Mouse (Mus musculus): Measurements from ENCODE around the gene Slc22a13. TPM values are rescaled to one million over a fixed set of nuclear protein-coding genes. Genes with fewer than 3 reads are reported as not detected.
"Not testable (repeated sequence)": the region's sequence is repeated elsewhere in the genome, so short reads cannot be mapped to it uniquely, and the experiment has no call there.

Slc22a13 gene
- polyA plus RNA-seq, 1 experiment from 2014 or later, result 0.11 TPM

DNA sequence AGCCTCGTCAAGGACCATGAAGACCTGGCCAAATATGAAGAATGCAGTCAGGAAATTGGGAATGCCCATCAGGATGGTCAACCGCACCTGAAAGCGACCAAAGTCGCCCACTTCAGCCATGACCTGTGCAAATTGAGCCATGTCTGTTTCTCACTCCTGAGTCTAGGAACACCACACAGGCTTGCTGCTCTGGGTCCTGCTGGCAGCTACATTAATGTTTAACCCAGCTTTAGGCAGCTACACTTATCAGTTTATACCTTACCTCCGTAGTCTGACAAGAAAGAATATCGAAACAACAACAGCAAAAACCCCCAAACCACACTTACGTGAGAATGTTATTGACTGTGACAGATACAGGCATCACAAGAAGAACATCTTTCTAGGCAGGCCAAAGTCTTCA, 22.7 kb upstream of the Slc22a13 start:
- no peaks in the 10 kb centered on the region for H3K36me3 ChIP-seq
- no peaks in the 10 kb centered on the region for H3K9me3 ChIP-seq
- H3K27ac ChIP-seq (replicated peaks), result no peak overlapping the region
- H3K27me3 ChIP-seq, result no peaks in the 10 kb centered on the region
- H3K4me2 ChIP-seq (replicated peaks), result no peak overlapping the region
- WGBS, result 99% methylated on average over 7 of the region's 7 CpGs
- no peak overlapping the region for H3K9ac ChIP-seq (replicated peaks)
- no peak for ATAC-seq (replicated peaks)
- no peak overlapping the region for H3K4me3 ChIP-seq
- H3K4me1 ChIP-seq, result no peaks in the 10 kb centered on the region

DNA sequence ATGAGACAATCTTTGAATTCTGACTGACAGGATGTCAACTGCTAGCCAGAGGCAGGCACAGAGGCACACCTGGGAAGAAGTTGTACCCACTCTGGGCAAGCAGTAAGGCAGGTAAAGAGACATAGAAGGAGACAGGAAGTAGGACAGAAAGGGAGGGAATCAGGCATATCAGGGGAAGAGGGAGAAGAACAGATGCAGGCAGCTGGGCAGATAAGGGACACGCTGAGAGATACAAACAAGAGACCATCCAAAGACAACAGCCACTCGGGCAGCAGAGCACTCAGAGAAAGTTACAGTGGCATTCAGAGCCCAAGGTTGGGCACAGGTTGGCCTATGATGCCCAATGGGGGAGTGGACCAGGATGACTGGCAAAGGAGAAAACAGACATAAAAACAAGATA, 21.9 kb upstream of the Slc22a13 start:
- Histone ChIP-seq H3K4me1 (no peaks in the 10 kb centered on the region), H3K4me2 (replicated peaks) (no peak overlapping the region), H3K4me3 (no peak overlapping the region), H3K9me3 (no peaks in the 10 kb centered on the region), H3K27ac (replicated peaks) (no peak overlapping the region), H3K36me3 (peaks cover under 1% of the 10 kb centered on the region; the same call in 1 of the 2 replicates), H3K27me3 (no peaks in the 10 kb centered on the region), H3K9ac (replicated peaks) (no peak overlapping the region)
- no peak for ATAC-seq (replicated peaks)
- WGBS, result 96% methylated on average over 2 of the region's 2 CpGs

DNA sequence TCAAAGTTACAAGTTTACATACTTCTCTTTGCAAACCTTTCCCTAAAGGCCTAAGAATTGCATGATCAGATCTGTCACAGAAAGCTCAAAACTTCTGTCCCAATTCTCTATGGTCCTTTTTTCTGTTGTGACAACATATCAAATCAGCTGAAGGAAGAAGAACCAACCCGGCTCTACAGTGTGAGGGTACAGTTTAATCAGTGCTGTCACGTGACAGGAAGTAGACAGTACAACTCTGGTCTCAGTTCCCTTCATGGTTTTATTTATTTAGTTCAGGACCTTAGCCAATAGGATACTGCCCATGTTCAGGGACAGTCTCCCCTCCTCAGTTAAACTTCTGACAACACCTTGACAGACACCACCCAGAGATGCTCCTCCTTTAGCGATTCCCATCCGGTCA, 11.4 kb upstream of the Slc22a13 start:
- peaks cover 7% of the 10 kb centered on the region for H3K36me3 ChIP-seq
- H3K9me3 ChIP-seq, result no peaks in the 10 kb centered on the region
- 96% methylated on average over 4 of the region's 4 CpGs for WGBS
- no peaks in the 10 kb centered on the region for H3K4me1 ChIP-seq
- H3K4me2 ChIP-seq (replicated peaks), result no peak overlapping the region
- no peak overlapping the region for H3K9ac ChIP-seq (replicated peaks)
- no peak for ATAC-seq (replicated peaks)
- H3K4me3 ChIP-seq, result no peak overlapping the region
- no peaks in the 10 kb centered on the region for H3K27me3 ChIP-seq
- no peak overlapping the region for H3K27ac ChIP-seq (replicated peaks)

DNA sequence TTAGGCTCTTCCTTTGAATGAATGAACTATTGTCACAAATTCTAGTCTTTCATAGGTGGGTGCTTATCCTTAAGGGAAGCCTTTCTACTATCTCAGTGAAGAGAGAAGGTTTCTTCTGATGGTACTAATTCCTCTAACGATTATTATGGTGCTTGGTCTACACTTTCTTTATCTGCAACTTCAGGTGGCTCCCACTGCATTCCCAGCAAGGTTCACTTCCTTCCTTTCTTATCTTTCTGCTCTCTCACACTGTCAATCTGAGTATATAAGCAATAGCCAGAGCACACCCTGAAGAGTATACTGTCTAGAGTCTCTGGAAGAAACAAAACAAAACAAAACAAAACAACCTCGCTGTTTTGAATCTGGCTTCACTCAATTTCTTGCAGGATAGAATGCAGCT, 10.8 kb upstream of the Slc22a13 start:
- H3K4me3 ChIP-seq, result no peak overlapping the region
- H3K9ac ChIP-seq (replicated peaks), result no peak overlapping the region
- H3K36me3 ChIP-seq, result peaks cover 4% of the 10 kb centered on the region
- no peaks in the 10 kb centered on the region for H3K27me3 ChIP-seq
- H3K9me3 ChIP-seq, result no peaks in the 10 kb centered on the region
- no peak for ATAC-seq (replicated peaks)
- no peak overlapping the region for H3K27ac ChIP-seq (replicated peaks)
- H3K4me1 ChIP-seq, result no peaks in the 10 kb centered on the region
- no peak overlapping the region for H3K4me2 ChIP-seq (replicated peaks)
- 85% methylated on average over 2 of the region's 2 CpGs for WGBS

DNA sequence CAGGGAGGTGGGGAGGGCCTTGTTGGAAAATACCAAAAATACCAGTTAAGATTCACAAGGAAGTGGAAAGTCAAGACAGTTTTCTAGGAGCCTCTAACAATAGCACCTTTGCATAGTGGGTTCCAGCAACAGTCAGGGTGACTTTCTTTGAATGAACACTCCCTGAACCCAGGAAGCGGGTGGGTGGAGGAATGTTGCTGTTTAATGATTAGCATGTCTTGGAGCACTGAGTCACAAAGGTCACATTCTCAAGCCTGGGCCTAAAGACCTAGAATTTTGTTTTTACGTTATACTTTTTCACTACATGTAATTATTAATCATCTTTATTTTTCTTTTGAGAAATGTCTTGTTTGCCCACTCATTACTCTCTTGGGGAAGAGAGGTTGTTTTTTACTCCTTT, 6.4 kb upstream of the Slc22a13 start:
- WGBS, result 94% methylated on average over 2 of the region's 2 CpGs

DNA sequence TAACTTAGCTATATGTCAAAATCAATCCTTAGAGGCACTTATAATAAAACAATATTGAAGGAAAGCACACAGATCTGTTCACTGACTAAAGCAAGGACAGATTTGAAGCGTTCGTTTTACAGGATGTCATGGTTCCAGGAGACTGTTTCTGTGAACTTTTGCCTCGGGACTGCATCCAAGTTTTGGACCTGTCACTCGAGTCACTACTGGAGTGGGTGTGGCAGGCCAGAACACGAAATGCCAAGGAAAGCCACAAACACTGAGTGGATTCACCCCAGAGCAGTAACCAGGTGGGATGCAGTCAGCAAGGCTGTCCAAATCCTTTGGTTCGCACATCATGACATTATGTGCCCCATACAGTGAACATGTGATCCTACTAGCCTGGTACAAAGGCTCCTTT, 5.7 kb upstream of the Slc22a13 start:
- Histone ChIP-seq H3K4me1 (no peaks in the 10 kb centered on the region), H3K9ac (replicated peaks) (no peak overlapping the region), H3K4me3 (no peak overlapping the region), H3K27me3 (no peaks in the 10 kb centered on the region), H3K4me2 (replicated peaks) (no peak overlapping the region), H3K27ac (replicated peaks) (no peak overlapping the region), H3K9me3 (no peaks in the 10 kb centered on the region), H3K36me3 (no peaks in the 10 kb centered on the region)
- ATAC-seq (replicated peaks), result no peak
- WGBS, result 91% methylated on average over 6 of the region's 6 CpGs

More for the DNA sequence above, 6.4 kb upstream of the Slc22a13 start:
- H3K36me3 ChIP-seq; H3K9ac ChIP-seq (replicated peaks); H3K9me3 ChIP-seq; H3K4me1 ChIP-seq; H3K4me3 ChIP-seq; H3K27me3 ChIP-seq; H3K27ac ChIP-seq (replicated peaks); ATAC-seq (replicated peaks); H3K4me2 ChIP-seq (replicated peaks): not testable (repeated sequence)

DNA sequence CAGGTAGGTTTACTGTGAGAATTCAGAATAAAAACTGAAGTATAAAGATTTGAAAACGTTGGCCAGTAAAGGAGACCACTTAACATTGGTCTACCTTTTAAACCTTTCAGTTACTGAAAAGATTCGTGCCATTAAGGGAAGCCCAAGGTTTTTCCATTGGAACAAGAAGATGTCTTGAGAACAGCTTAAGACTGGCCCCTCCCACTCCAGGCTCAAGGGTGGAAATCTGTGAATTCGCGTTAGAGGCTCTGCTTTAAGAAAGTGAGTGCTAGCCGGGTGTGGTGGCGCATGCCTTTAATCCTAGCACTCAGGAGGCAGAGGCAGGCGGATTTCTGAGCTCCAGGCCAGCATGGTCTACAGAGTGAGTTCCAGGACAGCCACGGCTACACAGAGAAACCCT, 4.1 kb upstream of the Slc22a13 start:
- no peak overlapping the region for H3K9ac ChIP-seq (replicated peaks)
- no peaks in the 10 kb centered on the region for H3K27me3 ChIP-seq
- H3K4me2 ChIP-seq (replicated peaks), result no peak overlapping the region
- H3K4me3 ChIP-seq, result no peak overlapping the region
- H3K4me1 ChIP-seq, result no peaks in the 10 kb centered on the region
- H3K9me3 ChIP-seq, result no peaks in the 10 kb centered on the region
- WGBS, result 82% methylated on average over 8 of the region's 8 CpGs
- no peak for ATAC-seq (replicated peaks)
- H3K27ac ChIP-seq (replicated peaks), result no peak overlapping the region
- H3K36me3 ChIP-seq, result no peaks in the 10 kb centered on the region

DNA sequence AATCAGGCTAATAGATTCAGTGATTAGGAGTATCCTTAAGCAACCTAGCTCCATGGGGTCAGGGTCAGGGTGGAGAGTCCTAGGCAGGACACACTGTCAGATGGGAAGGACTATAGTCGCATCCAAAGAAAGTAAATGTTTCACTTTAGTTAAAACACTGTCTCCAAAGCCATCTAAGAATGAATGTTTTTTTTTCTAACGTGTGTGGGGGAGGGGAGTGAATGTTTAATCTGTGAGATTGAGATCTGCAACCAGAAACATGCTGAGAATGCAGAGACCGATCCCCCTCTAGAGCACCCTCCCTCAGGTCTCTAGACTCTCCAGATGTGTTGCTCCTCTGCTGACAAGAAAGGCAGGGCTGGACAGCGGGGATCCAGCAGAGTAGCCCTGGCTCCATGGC, 1.8 kb downstream of the Slc22a13 start:
- Histone ChIP-seq H3K27ac (replicated peaks) (no peak overlapping the region), H3K27me3 (no peaks in the 10 kb centered on the region), H3K36me3 (no peaks in the 10 kb centered on the region), H3K9ac (replicated peaks) (no peak overlapping the region), H3K4me1 (no peaks in the 10 kb centered on the region), H3K9me3 (0 out of 2 replicates have a peak, but pooled peaks cover 4% of the 10 kb centered on the region), H3K4me2 (replicated peaks) (no peak overlapping the region), H3K4me3 (no peak overlapping the region)
- ATAC-seq (replicated peaks), result no peak
- WGBS, result 87% methylated on average over 4 of the region's 4 CpGs

DNA sequence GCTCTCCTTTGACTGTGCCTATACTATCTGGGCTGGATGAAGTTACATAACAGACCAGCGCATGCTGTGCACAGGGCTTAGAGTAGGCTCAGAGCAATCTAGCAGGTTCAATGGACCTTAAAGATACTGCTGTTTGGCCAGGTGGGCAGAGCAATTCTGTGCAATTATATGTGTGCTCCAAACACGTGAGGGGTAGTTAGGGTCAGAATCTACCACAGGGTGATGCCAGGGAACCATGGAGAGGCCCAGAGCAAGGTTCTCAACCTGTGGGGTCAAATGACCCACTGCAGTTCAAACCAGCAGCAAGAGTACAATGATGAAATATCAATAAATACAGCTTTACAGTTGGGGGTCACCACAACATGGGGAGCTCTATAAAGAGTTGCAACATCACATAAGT, 2.2 kb downstream of the Slc22a13 start:
- no peak for ATAC-seq (replicated peaks)
- 86% methylated on average over 2 of the region's 2 CpGs for WGBS
- no peak overlapping the region for H3K9ac ChIP-seq (replicated peaks)
- H3K9me3 ChIP-seq, result 0 out of 2 replicates have a peak, but pooled peaks cover 4% of the 10 kb centered on the region
- no peaks in the 10 kb centered on the region for H3K4me1 ChIP-seq
- no peak overlapping the region for H3K27ac ChIP-seq (replicated peaks)
- H3K27me3 ChIP-seq, result no peaks in the 10 kb centered on the region
- no peak overlapping the region for H3K4me2 ChIP-seq (replicated peaks)
- H3K36me3 ChIP-seq, result no peaks in the 10 kb centered on the region
- H3K4me3 ChIP-seq, result no peak overlapping the region

DNA sequence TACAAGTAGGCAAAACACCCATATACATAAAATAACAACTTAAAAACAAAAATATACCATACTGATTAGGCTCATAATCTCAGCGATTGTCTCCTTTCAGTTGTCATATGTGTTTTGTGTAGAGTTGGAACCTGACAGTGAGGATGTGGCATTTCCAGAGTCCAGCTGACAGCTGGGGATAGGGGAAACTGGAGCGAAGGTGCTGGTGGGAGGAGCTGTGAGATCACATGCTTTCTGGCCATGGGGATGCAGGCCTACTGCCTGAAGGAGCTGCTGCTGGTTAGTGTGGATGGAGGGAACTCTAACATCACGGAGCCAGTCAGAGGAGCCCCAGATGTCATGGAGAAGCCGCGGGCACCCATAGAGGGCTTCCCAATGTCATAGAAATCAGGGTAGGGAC, 3.1 kb downstream of the Slc22a13 start:
- no peak overlapping the region for H3K4me2 ChIP-seq (replicated peaks)
- H3K4me3 ChIP-seq, result no peak overlapping the region
- H3K9ac ChIP-seq (replicated peaks), result no peak overlapping the region
- H3K27ac ChIP-seq (replicated peaks), result no peak overlapping the region
- no peaks in the 10 kb centered on the region for H3K4me1 ChIP-seq
- WGBS, result 92% methylated on average over 5 of the region's 5 CpGs
- ATAC-seq (replicated peaks), result no peak
- no peaks in the 10 kb centered on the region for H3K36me3 ChIP-seq
- no peaks in the 10 kb centered on the region for H3K27me3 ChIP-seq
- H3K9me3 ChIP-seq, result 0 out of 2 replicates have a peak, but pooled peaks cover 4% of the 10 kb centered on the region

DNA sequence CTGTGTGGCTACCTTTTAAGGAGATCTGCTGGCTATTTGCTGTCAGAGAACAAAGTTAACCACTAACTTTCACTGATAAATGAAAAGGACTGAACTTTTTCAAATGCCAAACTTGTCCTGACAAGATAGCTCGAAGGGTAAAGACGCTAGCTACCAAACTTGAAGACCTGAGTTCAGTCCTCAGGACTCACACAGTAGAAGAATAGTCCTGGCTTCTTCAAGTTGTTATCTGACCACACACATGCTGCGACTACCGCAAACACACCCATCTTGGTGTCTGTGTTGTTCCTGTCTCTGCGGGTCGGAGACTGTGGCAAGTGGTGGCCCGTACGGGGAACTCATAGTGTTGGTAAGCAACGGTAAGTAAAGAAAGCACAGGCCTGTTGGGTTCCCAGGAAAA, 5.3 kb downstream of the Slc22a13 start:
- Histone ChIP-seq H3K27ac (replicated peaks) (no peak overlapping the region), H3K4me1 (peaks cover 2% of the 10 kb centered on the region; the same call in 1 of the 2 replicates), H3K4me3 (no peak overlapping the region), H3K9ac (replicated peaks) (no peak overlapping the region), H3K27me3 (no peaks in the 10 kb centered on the region), H3K36me3 (no peaks in the 10 kb centered on the region), H3K4me2 (replicated peaks) (no peak overlapping the region), H3K9me3 (0 out of 2 replicates have a peak, but pooled peaks cover 4% of the 10 kb centered on the region)
- 98% methylated on average over 9 of the region's 9 CpGs for WGBS
- ATAC-seq (replicated peaks), result no peak

DNA sequence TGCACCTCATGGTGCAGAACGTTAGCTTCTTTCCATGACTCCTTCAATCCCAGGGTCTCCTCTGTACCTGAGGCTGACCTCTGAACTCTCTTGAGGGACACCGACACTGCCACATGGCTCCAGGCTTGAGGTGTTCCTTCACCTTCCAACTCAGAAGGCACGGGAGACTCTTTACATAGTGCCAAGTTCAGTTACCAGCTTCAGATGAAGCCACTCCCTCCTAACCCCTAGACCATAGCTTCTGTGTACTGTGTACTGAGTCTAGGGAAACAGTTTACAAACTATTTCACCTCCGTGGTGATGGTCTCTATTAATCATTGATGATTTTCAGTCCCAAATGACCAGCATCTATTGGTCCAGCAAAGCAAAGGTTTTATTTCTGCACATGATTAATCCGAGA, 7.2 kb downstream of the Slc22a13 start:
- H3K4me2 ChIP-seq (replicated peaks), result no peak overlapping the region
- ATAC-seq (replicated peaks), result no peak
- no peak overlapping the region for H3K4me3 ChIP-seq
- H3K36me3 ChIP-seq, result no peaks in the 10 kb centered on the region
- no peaks in the 10 kb centered on the region for H3K27me3 ChIP-seq
- no peak overlapping the region for H3K27ac ChIP-seq (replicated peaks)
- no peak overlapping the region for H3K9ac ChIP-seq (replicated peaks)
- 88% methylated on average over 5 of the region's 5 CpGs for WGBS
- 0 out of 2 replicates have a peak, but pooled peaks cover 4% of the 10 kb centered on the region for H3K9me3 ChIP-seq
- peaks cover 2% of the 10 kb centered on the region; the same call in 1 of the 2 replicates for H3K4me1 ChIP-seq

DNA sequence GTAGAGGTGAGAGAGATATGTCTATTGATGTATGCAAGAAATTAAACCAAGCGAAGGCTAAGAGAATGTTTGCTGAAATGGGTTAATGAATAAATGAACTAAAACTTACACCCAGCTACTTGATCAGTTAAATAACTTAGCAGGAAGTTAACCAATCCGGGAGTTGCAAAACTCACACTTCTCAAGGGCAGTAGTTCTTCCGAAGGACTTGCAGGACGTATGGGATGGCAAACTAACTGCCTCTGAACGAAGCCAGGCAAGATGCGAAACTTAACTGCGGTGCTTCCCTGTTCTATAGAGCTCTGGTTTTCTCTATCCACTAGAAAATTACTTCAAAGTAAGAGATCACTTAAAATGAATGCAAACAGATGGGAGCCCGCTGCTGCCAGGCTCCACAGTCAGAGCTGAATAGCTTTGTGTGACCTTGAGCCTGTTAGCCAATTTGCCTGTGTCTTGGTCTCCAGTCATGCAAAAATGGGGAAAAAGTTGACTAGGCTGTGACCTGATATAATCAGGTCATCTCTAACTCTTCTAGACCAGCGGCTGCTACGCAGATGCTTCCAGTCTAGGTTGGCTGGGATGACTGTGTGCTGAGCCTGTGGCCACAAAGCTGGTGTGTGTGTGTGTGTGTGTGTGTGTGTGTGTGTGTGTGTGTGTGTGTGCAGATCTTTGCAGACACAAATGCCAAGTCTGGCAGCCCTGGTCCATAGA, 9.6 kb downstream of the Slc22a13 start:
- H3K9ac ChIP-seq (replicated peaks), result no peak overlapping the region
- no peak for ATAC-seq (replicated peaks)
- 79% methylated on average over 10 of the region's 10 CpGs for WGBS

More for the DNA sequence above, 9.6 kb downstream of the Slc22a13 start:
- H3K36me3 ChIP-seq, result no peaks in the 10 kb centered on the region
- 0 out of 2 replicates have a peak, but pooled peaks cover 1% of the 10 kb centered on the region for H3K9me3 ChIP-seq
- H3K4me1 ChIP-seq, result peaks cover 2% of the 10 kb centered on the region; the same call in 1 of the 2 replicates
- no peaks in the 10 kb centered on the region for H3K27me3 ChIP-seq
- no peak overlapping the region for H3K4me2 ChIP-seq (replicated peaks)
- H3K27ac ChIP-seq (replicated peaks), result no peak overlapping the region
- no peak overlapping the region for H3K4me3 ChIP-seq
